Mouse (Mus musculus) T-helper 1 cell (primary cell): ENCODE data around the gene Ppfibp2.

ENCODE experiments used
- in situ Hi-C: fragments of 300-600 bp; cut with MboI, MseI; formaldehyde crosslinking; loops from one replicate; pipeline ENCODE4 v1.15.1; 2025; ENCODE audit warnings: high pct_unique_total_duplicates

The Ppfibp2 gene

GRCm38 (mm10) chr7:107594857-107595402, at the start of gene Ppfibp2:
Gene Ppfibp2 (plus strand): TSS chr7:107595207.
- in situ Hi-C loops = no loop called here

GRCm38 (mm10) chr7:107547872-107548271, 47.1 kb upstream of the Ppfibp2 start:
- in situ Hi-C loops = no loop called here

- in situ Hi-C loops = loop anchor here (10.0 kb wide), 1 partner anchor 611 kb away; no protein-coding TSS in a partner anchor
Observed at GRCm38 (mm10) chr7:107553461-107553860, 41.5 kb upstream of the Ppfibp2 start.

- in situ Hi-C loops = loop anchor here (10.0 kb wide), 1 partner anchor 609 kb away; no protein-coding TSS in a partner anchor
Observed at GRCm38 (mm10) chr7:107555906-107556305, 39.1 kb upstream of the Ppfibp2 start.

- in situ Hi-C loops = no loop called here
Observed at GRCm38 (mm10) chr7:107560675-107561074, 34.3 kb upstream of the Ppfibp2 start.

- in situ Hi-C loops = no loop called here
Observed at GRCm38 (mm10) chr7:107561584-107561983, 33.4 kb upstream of the Ppfibp2 start.

- in situ Hi-C loops = no loop called here
Observed at GRCm38 (mm10) chr7:107563727-107564126, 31.3 kb upstream of the Ppfibp2 start.

- in situ Hi-C loops = no loop called here
Observed at GRCm38 (mm10) chr7:107567261-107567671, 27.7 kb upstream of the Ppfibp2 start, which contains the start of gene Olfml1. Gene Olfml1 (plus strand): TSS chr7:107567446.

GRCm38 (mm10) chr7:107567674-107568073, 27.3 kb upstream of the Ppfibp2 start:
- in situ Hi-C loops = no loop called here

- in situ Hi-C loops = no loop called here
Observed at GRCm38 (mm10) chr7:107568971-107569370, 26.0 kb upstream of the Ppfibp2 start.

- in situ Hi-C loops = no loop called here
Observed at GRCm38 (mm10) chr7:107573856-107574255, 21.2 kb upstream of the Ppfibp2 start.

GRCm38 (mm10) chr7:107574276-107574675, 20.7 kb upstream of the Ppfibp2 start:
- in situ Hi-C loops = no loop called here

GRCm38 (mm10) chr7:107592641-107593040, 2.4 kb upstream of the Ppfibp2 start:
- in situ Hi-C loops = no loop called here

- in situ Hi-C loops = no loop called here
Observed at GRCm38 (mm10) chr7:107593904-107594303, 1.1 kb upstream of the Ppfibp2 start.

- in situ Hi-C loops = no loop called here
Observed at GRCm38 (mm10) chr7:107594325-107594856, 616 bp upstream of the Ppfibp2 start.

GRCm38 (mm10) chr7:107595426-107595825, 419 bp downstream of the Ppfibp2 start:
- in situ Hi-C loops = no loop called here

GRCm38 (mm10) chr7:107596753-107597152, 1.7 kb downstream of the Ppfibp2 start:
- in situ Hi-C loops = no loop called here

- in situ Hi-C loops = no loop called here
Observed at GRCm38 (mm10) chr7:107597956-107598355, 2.9 kb downstream of the Ppfibp2 start.

GRCm38 (mm10) chr7:107600651-107601050, 5.6 kb downstream of the Ppfibp2 start:
- in situ Hi-C loops = loop anchor here (25.0 kb wide), 1 partner anchor 1963 kb away; the partner anchor contains the start of genes Arfip2, Gm45799, Timm10b and Trim3

- in situ Hi-C loops = loop anchor here (25.0 kb wide), 1 partner anchor 1965 kb away; the partner anchor contains the start of genes Arfip2, Gm45799, Timm10b and Trim3
Observed at GRCm38 (mm10) chr7:107602505-107602904, 7.5 kb downstream of the Ppfibp2 start.

- in situ Hi-C loops = loop anchor here (25.0 kb wide), 1 partner anchor 1966 kb away; the partner anchor contains the start of genes Arfip2, Gm45799, Timm10b and Trim3
Observed at GRCm38 (mm10) chr7:107602913-107603312, 7.9 kb downstream of the Ppfibp2 start.

- in situ Hi-C loops = loop anchor here (5.0 to 25.0 kb wide), 3 partner anchors 55 to 1970 kb away; partner anchors contain the start of genes Arfip2, Gm45799, Timm10b and Trim3
Observed at GRCm38 (mm10) chr7:107607766-107608165, 12.8 kb downstream of the Ppfibp2 start.
